Mouse (Mus musculus): ENCODE data around the gene Crlf2.

Gene Crlf2

GRCm38 (mm10) chr5:109558404-109559160 lies at the start of gene Crlf2:
Crlf2 (minus strand) TSS chr5:109558993.
- DNase-seq (ENCODE audit: low read depth, low spot score) = peak; percentile 97

DNA sequence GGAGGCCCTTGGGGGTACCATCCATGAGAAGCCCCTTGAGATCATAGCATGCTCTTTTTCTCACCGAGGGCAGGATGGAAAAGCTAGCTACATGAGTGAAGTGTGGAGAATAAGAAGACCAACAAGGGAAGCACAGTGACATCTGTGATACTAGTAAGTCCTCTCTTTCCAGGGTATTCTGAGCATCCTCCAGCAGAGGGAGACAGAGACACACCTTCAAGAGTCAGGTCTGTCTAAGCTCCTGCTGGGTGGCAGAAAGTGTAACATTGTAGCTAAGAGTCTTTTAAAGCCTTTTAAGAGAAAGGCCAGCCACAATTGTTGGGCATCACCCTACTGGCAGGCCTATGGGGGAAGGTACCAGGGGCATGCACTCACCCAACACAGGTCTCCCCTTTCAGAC lies 43.8 kb upstream of the Crlf2 start:
- DNase-seq (ENCODE audit: low read depth, low spot score) = peak; percentile 45

- peak; percentile 57 for DNase-seq (ENCODE audit: low read depth, low spot score)
These were observed 42.3 kb upstream of the Crlf2 start for GRCm38 (mm10) chr5:109601080-109601479.

DNA sequence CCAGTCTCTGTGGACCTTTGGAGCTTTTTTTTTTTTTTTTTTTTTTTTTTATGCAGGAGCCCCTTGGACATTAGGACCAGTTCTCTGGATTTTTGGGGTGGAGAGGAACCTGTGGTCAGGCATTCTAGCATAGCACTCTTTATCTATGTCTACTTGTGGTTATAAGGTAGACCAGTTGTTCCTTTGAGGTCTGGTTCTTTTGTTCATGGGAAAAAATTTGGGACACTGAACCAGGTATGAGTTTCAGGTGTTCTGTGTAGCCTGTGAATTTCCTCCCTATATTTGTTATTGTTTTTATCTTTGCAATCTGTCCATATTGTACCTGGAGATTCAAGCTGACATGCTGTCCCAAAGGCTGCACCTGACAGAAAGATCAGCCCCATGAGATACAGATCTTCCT lies 40.1 kb upstream of the Crlf2 start:
- DNase-seq (ENCODE audit: low read depth, low spot score) = no peak

DNA sequence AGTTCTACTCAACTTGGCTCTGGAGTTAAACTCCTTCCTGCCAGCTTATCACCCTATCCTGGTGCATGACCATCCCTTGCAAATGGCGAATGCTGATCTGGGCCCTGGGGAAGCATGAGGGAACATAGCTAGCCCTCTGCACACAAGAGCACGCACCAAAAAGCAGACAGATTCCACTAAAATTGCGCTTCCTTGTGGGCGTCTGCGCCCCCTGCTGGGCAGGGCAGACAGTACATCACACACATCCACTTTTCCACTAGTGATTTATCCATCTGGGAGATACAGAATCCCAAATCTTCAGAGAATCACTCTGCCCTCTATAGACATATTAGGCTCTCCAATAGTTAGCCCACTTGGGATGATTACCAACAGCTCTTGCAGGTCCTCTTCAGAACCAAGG lies 37.9 kb upstream of the Crlf2 start:
- DNase-seq (ENCODE audit: low read depth, low spot score) = peak; percentile 67

- peak; percentile 41 for DNase-seq (ENCODE audit: low read depth, low spot score)
These were observed 4.0 kb upstream of the Crlf2 start for GRCm38 (mm10) chr5:109562829-109563228.

GRCm38 (mm10) chr5:109559191-109559590 lies 398 bp upstream of the Crlf2 start:
- no peak for DNase-seq (ENCODE audit: low read depth, low spot score)

DNA sequence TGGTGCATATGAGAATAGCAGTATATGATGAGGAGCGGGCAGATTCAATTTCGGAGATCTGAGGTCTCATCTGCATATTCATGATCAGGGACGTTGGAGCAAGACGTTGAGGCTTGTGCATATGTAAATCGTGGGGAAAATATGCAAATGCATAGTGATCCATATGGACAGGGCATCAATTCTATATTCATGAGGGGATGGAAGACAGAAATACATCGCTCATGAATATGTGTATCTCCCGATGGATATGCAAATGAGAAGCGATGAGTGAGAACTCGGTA lies 730 bp downstream of the Crlf2 start:
- DNase-seq (ENCODE audit: low read depth, low spot score) = no peak

DNA sequence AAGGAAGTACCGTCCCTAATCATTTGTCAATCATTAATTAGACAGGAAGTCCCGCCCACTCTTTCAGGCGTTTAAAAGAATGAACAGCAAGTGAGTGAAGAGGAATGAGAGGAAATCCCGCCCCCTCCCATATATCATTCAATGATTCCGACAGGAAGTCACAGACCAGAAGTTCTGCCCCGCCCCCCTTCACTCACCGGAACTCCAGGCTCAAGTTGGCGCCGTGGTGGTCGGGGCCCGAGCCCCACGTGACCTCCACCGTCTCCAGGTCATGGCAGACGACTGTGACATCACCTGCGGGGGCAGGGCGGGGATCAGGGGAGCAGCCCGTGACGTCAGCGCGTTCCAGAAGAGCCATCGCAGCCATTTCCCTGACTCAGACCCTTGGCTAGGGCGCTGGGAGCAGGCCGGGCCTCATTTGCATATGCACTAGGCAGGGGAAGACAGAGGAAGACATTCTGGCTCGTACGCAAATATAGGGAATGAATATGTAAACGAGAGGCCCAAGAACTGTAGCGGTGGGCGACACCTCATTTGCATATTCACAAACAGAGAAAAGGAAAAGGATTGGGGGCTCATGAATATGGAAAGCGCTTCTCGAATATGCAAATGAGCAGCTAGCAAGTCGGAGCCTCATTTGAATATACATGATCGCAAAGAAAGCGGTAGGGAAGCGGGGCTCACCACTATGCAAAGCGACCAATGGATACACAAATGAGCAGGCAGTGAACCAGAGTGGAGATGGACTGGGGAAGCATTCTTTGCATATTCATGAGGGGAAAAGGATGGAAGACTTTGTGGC lies 1.3 kb downstream of the Crlf2 start:
- peak; percentile 99 for DNase-seq (ENCODE audit: low read depth, low spot score)

DNA sequence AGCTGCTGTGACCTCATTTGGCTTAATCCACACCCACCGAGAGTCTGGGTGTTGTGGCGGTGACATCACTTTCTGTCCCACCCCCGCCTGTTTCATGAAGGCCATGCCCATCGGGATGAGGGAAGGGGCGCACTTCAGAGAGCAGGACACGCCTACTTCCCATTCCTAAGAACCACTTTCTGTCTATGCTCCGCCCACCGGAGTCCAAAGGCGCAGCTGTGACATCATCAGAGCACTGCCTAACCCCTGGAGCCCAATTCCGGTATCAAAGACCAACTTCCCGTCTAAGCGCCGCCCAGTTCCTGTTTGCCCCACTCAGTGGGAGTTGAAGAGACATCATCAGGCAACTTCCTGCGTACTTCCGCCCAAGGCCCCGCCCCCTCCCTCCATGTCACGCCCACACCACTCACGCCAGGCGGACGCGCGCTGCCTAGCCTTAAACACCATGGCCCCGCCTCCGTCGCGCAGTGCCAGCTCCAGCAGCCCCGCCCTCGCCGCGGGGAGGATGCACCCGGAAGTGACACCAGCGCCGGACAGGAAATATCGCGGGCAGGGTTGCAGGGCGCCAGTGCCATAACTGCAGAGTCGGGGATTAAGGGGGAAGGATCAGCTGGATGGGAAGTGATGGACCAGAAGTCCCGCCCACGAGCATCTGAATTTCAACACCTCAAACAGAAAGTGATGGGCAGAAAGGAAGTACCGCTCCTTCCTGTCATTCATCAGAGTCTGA lies 2.0 kb downstream of the Crlf2 start:
- DNase-seq (ENCODE audit: low read depth, low spot score) = peak; percentile 99

GRCm38 (mm10) chr5:109555676-109556571 lies 2.9 kb downstream of the Crlf2 start:
- DNase-seq (ENCODE audit: low read depth, low spot score) = peak; percentile 86

DNA sequence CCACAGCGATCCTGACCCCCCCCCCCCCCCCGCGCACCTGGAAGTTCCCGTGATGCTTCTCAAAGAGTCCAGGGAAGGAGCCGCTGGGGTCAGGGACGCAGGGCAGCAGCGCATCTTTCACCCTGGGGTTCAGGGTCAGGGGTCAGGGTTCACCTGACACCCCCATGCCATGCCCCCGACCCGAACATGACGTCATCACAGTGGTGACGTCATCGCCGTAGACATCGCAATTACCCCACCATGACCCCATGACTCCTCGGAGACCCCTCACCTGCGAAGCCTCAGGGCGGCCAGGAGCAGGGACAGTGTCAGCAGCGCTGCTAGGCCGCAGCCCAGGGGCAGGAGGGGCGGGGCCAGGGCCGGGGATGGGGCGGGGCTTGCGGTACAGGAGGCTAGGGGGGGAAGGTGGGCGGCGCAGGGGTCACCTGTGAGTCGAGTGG lies 3.5 kb downstream of the Crlf2 start:
- DNase-seq (ENCODE audit: low read depth, low spot score) = no peak

GRCm38 (mm10) chr5:109554091-109555050 lies 4.4 kb downstream of the Crlf2 start:
- DNase-seq (ENCODE audit: low read depth, low spot score) = peak; percentile 95

DNA sequence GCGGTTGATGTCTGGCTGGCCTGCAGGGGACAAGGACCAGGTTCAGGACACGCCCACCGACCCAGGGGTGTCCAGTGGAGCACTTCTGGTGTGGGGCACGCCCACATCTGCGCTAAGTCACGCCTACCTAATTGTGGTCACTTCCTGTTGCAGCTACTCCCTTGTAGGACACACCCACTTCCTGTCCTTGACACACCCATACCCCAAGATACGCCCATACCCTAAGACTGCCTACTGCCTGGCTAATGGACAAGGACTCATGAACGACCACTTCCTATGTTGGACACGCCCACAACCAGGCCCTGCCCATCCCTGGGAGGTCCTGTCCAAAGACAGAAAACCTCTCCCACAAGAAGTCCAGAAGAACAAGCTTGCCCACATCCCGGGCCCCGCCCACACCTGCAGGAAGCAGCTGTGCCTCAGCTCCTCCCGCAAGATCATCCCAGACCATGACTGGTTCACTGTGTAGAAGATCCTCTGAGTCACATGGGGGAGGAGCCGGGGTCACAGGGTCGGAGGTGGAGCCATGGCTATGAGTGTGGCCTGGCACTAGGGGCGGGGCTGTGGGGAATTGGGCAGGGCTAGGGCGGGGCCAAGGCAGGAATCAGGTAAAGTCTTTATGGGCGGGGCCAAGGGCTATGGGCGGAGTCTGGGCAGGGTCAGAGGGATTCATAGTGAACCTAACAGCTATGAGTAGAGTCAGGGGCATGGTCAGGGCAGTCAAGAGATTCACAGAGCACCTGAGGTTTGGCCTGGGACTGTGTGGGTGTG lies 5.4 kb downstream of the Crlf2 start:
- DNase-seq (ENCODE audit: low read depth, low spot score) = peak; percentile 97

- DNase-seq (ENCODE audit: low read depth, low spot score) = peak; percentile 90
These were observed 6.3 kb downstream of the Crlf2 start for GRCm38 (mm10) chr5:109552541-109552940.

GRCm38 (mm10) chr5:109552116-109552515 lies 6.7 kb downstream of the Crlf2 start:
- peak; percentile 88 for DNase-seq (ENCODE audit: low read depth, low spot score)

DNA sequence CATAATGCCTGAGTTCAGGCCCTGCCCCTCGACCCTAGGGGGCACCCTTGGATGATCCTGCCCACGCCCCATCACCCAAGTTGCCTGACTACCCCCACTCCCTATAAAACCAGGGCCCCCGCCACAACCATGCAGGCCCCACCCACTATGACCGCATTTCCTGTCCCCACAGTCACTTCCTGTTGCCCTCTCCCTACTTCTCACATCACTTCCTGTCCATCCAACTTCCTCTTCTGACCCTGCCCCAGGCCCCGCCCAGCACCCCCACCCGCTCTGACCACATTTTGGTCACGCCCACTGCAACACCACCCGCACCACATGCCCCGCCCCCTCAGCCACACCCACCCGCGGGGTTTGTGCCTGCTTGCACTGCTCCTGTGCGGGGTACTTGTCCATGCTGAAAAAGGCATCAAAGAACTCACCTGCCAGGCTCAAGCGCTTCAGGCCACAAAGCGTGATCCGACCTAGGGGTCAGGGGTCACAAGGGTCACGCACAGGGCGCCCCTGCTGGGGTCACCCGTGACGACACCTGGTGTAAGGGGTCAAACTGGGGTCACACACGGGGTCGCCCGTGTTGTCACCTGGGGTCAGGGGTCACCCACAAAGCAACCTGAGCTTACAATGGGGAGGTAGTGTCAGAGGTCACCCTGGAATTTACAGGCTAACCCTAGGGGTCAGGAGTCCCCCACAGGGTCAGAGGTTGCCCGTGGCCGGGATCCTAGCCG lies 7.6 kb downstream of the Crlf2 start:
- DNase-seq (ENCODE audit: low read depth, low spot score) = peak; percentile 85

DNA sequence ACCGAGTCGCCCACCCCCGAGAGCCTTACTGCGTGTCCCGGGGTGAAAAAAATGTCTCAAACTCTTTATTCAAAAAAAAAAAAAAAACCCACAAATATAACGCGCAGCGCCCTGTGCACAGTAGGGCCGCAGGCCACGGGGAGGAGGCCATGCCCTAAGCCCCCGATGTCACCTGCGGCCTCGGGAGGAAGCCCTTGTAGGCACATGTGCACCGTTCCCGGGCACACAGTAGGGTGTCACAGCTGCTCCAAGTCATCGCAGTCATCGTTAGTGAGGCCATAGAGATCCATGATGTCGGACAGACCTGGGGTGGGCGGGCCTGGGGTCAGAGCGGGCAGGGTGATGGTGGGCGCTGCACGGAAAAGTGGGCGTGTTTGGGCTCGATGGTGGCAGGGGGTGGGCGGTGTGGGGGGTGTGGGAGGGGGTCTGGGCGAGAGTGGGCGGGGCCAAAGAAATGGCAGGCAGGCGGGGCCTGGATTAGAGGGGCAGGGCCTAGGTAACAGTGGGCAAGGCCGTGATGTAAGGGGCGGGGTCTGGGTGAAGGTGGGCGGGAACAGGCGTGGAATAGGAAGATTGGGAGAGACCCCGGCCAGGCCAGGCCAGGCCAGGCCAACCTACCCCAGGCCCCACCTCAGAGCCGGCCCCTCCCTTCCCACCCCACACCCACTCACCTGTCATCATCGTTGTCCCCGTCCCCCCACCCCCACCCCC lies 8.4 kb downstream of the Crlf2 start:
- DNase-seq (ENCODE audit: low read depth, low spot score) = peak; percentile 82

All from ZHBTc4 (cell line).